Mouse (Mus musculus) forebrain, embryonic 16.5 days (tissue): Measurements from ENCODE around the gene Aatk. TPM values are rescaled to one million over a fixed set of nuclear protein-coding genes. Genes with fewer than 3 reads are reported as not detected.

Source experiments
- ATAC-seq: fragments of 200-750 bp; cut with Nextera tagmentation; 2 replicates; pipeline ENCODE4 v1.8.0; 2017; ENCODE audit warnings: mild to moderate bottlenecking, moderate library complexity
- H3K27ac ChIP-seq: fragments of 300-500 bp; sonication (generic); 2 replicates; pipeline ENCODE4 v1.5.1; 2014; ENCODE audit warnings: low read length, control low read depth
- H3K27me3 ChIP-seq: fragments of 300-500 bp; sonication (generic); replicated peaks from 2 replicates; pipeline ENCODE4 v1.6.1; 2014; ENCODE audit warnings: low read length; ENCODE audit not compliant: control insufficient read depth, insufficient read depth
- H3K36me3 ChIP-seq: fragments of 300-500 bp; sonication (generic); 2 replicates; pipeline ENCODE4 v1.6.1; 2014; ENCODE audit not compliant: control insufficient read depth, insufficient read depth
- H3K4me1 ChIP-seq: fragments of 300-500 bp; sonication (generic); replicated peaks from 2 replicates; pipeline ENCODE4 v1.6.1; 2014; ENCODE audit warnings: low read length; ENCODE audit not compliant: control insufficient read depth, insufficient read depth
- H3K4me2 ChIP-seq: fragments of 300-500 bp; sonication (generic); 2 replicates; pipeline ENCODE4 v1.6.1; 2014; ENCODE audit warnings: mild to moderate bottlenecking, low read length, control low read depth
- H3K4me3 ChIP-seq: fragments of 300-500 bp; sonication (generic); replicated peaks from 2 replicates; pipeline ENCODE4 v1.5.1; 2014; ENCODE audit warnings: mild to moderate bottlenecking, low read length, control low read depth
- H3K9ac ChIP-seq: fragments of 300-500 bp; sonication (generic); replicated peaks from 2 replicates; pipeline ENCODE4 v1.6.1; 2014; ENCODE audit warnings: low read depth, low read length, control low read depth
- H3K9me3 ChIP-seq: fragments of 300-500 bp; sonication (generic); 2 replicates; pipeline ENCODE4 v1.6.1; 2016; ENCODE audit warnings: low read length; ENCODE audit not compliant: control insufficient read depth
- WGBS: fragments of 180-500 bp; shearing (Covaris S2); extraction: QIAGEN DNeasy Blood & Tissue Kit; methylation state at CpG from one replicate; pipeline ENCODE4 v1.1.7; 2014; 5-methylcytosine and 5-hydroxymethylcytosine counted together
- polyA plus RNA-seq: library from polyadenylated mRNA; unstranded; fragments of >200 nt; fragmentation: Nextera tagmentation; extraction: Ambion mirVana; gene quantifications from 2 replicates; pipeline ENCODE4 v1.2.1, GENCODE M21; 2015

Gene Aatk
- polyA plus RNA-seq, 1 experiment from 2014 or later: 28.1 TPM

GRCm38 (mm10) chr11:119975739-119976501 is 71.0 kb downstream of the Aatk start:
- H3K27me3 ChIP-seq: no peaks in the 10 kb centered on the region
- no peak for ATAC-seq
- H3K4me3 ChIP-seq: no peak overlapping the region
- no peak overlapping the region for H3K4me2 ChIP-seq
- no peaks in the 10 kb centered on the region; the same call in 1 of the 2 replicates for H3K4me1 ChIP-seq
- H3K36me3 ChIP-seq: no peaks in the 10 kb centered on the region; the same call in 1 of the 2 replicates
- H3K27ac ChIP-seq: no peak overlapping the region
- H3K9me3 ChIP-seq: 0 out of 2 replicates have a peak, but pooled peaks cover 2% of the 10 kb centered on the region
- WGBS: 88% methylated on average over 8 of the region's 8 CpGs
- H3K9ac ChIP-seq: no peak overlapping the region

DNA sequence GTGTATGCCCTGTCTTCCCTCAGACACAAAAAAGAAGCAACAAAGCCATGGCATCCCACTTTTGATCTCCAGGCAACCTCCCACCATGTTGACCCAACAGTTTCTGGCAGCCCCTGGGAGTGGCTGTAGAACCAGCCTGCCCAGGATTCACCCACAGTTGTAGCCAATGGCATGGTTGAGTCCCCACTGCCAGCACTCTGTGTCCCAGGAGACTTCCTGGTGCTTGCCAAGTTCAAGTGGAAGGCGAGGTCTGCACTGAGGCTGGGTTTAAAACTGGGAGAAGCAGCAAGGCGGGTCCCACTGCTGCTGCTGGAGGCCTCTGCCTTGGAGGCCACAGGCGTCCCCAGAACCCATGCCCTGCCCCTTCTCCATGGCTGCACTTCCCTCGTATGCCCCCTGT is 73.2 kb downstream of the Aatk start:
- H3K9me3 ChIP-seq: 0 out of 2 replicates have a peak, but pooled peaks cover 2% of the 10 kb centered on the region
- H3K4me2 ChIP-seq: no peak overlapping the region
- WGBS: 88% methylated on average over 4 of the region's 4 CpGs
- H3K4me3 ChIP-seq: no peak overlapping the region
- no peak overlapping the region for H3K27ac ChIP-seq
- no peak overlapping the region for H3K9ac ChIP-seq
- no peak for ATAC-seq
- H3K36me3 ChIP-seq: no peaks in the 10 kb centered on the region; the same call in 1 of the 2 replicates
- no peaks in the 10 kb centered on the region for H3K27me3 ChIP-seq
- H3K4me1 ChIP-seq: peaks cover 13% of the 10 kb centered on the region

DNA sequence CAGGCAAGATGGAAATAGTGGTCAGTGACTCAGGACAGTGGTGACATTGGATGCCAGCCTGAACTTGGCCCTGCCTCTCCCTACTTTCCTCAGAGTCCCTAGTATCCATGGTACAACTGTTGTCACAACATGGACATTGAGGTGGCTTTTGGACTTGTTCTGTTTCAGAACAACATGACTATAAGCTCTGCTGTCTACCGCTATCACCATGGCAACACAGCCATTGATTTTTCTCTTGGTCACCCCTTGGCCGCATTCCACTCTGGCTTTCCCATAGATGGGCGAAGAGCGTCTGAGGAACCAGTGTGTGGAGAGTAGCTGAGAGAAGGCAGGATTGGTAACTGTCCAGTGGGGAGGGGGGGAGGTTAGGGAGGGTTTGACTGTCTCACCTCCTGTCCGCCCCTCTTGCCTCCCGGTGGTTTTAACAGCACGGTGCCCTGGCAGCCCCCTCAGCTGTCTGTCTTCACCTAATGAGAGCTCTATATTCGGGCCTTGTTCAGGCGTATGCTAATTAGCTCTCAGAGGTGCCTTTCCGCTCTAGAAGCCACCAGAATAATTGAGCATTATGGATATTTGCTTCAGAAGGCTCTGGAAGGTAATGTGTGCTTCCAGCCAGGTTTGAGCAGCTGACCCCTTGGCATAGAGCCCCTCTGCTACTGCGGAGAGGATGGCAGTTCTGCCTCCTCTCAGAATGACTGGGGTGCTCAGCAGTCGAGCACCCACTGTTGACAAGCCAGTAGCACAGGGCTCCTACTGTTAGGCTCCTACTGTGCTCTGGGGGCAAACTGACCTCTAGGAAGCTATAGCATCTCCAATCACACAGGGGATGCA is 76.7 kb downstream of the Aatk start:
- no peak overlapping the region for H3K9ac ChIP-seq

GRCm38 (mm10) chr11:119967892-119968291 is 79.1 kb downstream of the Aatk start:
- ATAC-seq: no peak
- Histone ChIP-seq H3K4me1 (peaks cover 13% of the 10 kb centered on the region), H3K9ac (no peak overlapping the region), H3K27me3 (no peaks in the 10 kb centered on the region), H3K4me3 (no peak overlapping the region), H3K36me3 (no peaks in the 10 kb centered on the region; the same call in 1 of the 2 replicates), H3K27ac (no peak overlapping the region), H3K9me3 (no peaks in the 10 kb centered on the region), H3K4me2 (no peak overlapping the region)
- 83% methylated on average over 2 of the region's 2 CpGs for WGBS

More for the DNA sequence above, 76.7 kb downstream of the Aatk start:
- no peaks in the 10 kb centered on the region; the same call in none of the 2 replicates for H3K36me3 ChIP-seq
- H3K4me3 ChIP-seq: no peak overlapping the region
- peak overlapping the region; percentile 14; the same call in 1 of the 2 replicates for H3K27ac ChIP-seq
- H3K4me2 ChIP-seq: no peak overlapping the region
- no peaks in the 10 kb centered on the region for H3K27me3 ChIP-seq
- 22% methylated on average over 12 of the region's 12 CpGs for WGBS
- 0 out of 2 replicates have a peak, but pooled peaks cover 2% of the 10 kb centered on the region for H3K9me3 ChIP-seq
- ATAC-seq: peak; percentile 54; the same call in 1 of the 2 replicates
- peaks cover 13% of the 10 kb centered on the region for H3K4me1 ChIP-seq

DNA sequence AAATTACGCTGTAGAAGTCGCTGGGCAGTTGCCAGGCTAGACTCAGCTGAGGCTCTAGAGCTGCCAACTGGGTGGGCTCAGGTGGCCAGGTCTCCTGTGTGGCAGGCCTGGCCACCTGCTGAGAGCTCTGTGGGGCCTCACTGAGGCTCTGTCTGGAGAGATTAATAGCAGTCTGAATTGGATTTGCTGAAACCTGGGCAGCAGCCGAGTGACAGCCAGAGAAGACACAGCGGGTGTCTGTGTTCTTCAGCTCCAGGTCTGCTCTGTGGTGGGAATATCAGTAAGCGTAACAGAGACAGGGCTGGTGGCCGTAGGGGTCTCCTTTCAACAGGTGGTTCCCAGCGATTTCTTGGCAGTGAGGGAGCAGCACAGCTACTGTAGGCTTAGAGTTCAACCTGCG is 79.6 kb downstream of the Aatk start:
- H3K9ac ChIP-seq: no peak overlapping the region
- no peaks in the 10 kb centered on the region for H3K9me3 ChIP-seq
- H3K4me2 ChIP-seq: no peak overlapping the region
- no peaks in the 10 kb centered on the region; the same call in 1 of the 2 replicates for H3K36me3 ChIP-seq
- H3K27ac ChIP-seq: no peak overlapping the region
- WGBS: 68% methylated on average over 8 of the region's 8 CpGs
- no peaks in the 10 kb centered on the region for H3K27me3 ChIP-seq
- peaks cover 13% of the 10 kb centered on the region for H3K4me1 ChIP-seq
- ATAC-seq: no peak
- H3K4me3 ChIP-seq: no peak overlapping the region

DNA sequence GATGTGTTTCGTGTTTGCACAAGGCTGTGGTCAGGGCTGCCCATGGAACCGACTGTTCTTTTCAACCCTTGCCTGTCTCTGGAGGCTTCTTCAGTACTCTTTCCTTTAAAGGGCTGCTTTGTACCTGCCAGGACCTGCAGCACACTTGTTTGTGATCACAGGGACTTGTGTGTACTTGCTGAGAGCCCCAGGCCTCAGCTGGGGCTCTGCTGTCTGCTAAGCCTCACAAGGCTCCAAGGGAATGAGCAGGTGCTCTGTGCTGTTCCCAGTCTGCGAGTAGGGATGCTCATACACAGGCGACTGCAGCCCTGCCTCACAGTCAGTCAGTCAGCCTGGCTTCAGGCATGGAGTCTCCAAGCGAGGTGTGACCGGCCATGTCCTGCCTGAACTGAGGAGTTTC is 80.7 kb downstream of the Aatk start:
- no peak overlapping the region for H3K4me3 ChIP-seq
- no peak overlapping the region for H3K27ac ChIP-seq
- H3K9ac ChIP-seq: no peak overlapping the region
- peaks cover 13% of the 10 kb centered on the region for H3K4me1 ChIP-seq
- no peaks in the 10 kb centered on the region for H3K9me3 ChIP-seq
- no peaks in the 10 kb centered on the region for H3K27me3 ChIP-seq
- no peak for ATAC-seq
- H3K4me2 ChIP-seq: no peak overlapping the region
- WGBS: 86% methylated on average over 6 of the region's 6 CpGs
- H3K36me3 ChIP-seq: no peaks in the 10 kb centered on the region; the same call in 1 of the 2 replicates

DNA sequence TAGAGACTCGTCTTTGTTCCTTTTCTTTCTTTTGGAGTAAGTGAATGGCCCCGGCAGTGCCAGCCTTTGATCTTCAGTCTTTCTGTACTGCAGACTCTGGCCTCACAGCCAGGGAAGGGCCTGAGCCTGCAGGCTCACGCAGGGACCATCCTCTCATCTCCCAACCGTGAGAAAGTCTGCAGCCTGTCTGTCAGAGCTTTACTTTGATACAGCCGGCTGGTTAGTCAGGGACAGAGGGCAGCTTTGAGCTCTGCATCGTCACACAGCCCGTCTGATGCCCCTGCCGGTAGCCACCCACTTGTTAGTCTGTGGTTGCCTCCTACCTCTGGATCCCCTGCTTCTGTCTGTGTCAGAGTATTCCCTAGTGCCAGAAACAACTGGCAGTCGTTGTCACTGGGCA is 81.9 kb downstream of the Aatk start:
- no peak overlapping the region for H3K9ac ChIP-seq
- WGBS: 9% methylated on average over 9 of the region's 9 CpGs
- no peak for ATAC-seq
- H3K4me2 ChIP-seq: no peak overlapping the region
- H3K4me1 ChIP-seq: peaks cover 4% of the 10 kb centered on the region
- no peak overlapping the region for H3K27ac ChIP-seq
- H3K4me3 ChIP-seq: no peak overlapping the region
- peaks cover 3% of the 10 kb centered on the region for H3K36me3 ChIP-seq
- no peaks in the 10 kb centered on the region for H3K27me3 ChIP-seq
- no peaks in the 10 kb centered on the region for H3K9me3 ChIP-seq

- H3K4me3 ChIP-seq: no peak overlapping the region
- H3K27me3 ChIP-seq: no peaks in the 10 kb centered on the region
- H3K4me1 ChIP-seq: no peaks in the 10 kb centered on the region
- no peaks in the 10 kb centered on the region for H3K9me3 ChIP-seq
- no peak overlapping the region for H3K4me2 ChIP-seq
- WGBS: 68% methylated on average over 3 of the region's 3 CpGs
- H3K27ac ChIP-seq: no peak overlapping the region
- no peak overlapping the region for H3K9ac ChIP-seq
- peaks cover 3% of the 10 kb centered on the region for H3K36me3 ChIP-seq
- ATAC-seq: no peak
These were observed 85.5 kb downstream of the Aatk start for GRCm38 (mm10) chr11:119961511-119961910.

- Histone ChIP-seq H3K9me3 (no peaks in the 10 kb centered on the region), H3K4me1 (no peaks in the 10 kb centered on the region), H3K9ac (no peak overlapping the region), H3K27ac (no peak overlapping the region), H3K36me3 (peaks cover 3% of the 10 kb centered on the region; the same call in 1 of the 2 replicates), H3K4me3 (no peak overlapping the region), H3K27me3 (no peaks in the 10 kb centered on the region), H3K4me2 (no peak overlapping the region)
- no peak for ATAC-seq
- 92% methylated on average over 6 of the region's 6 CpGs for WGBS
These were observed 86.3 kb downstream of the Aatk start for GRCm38 (mm10) chr11:119960671-119961070.
